Mouse (Mus musculus): ENCODE results near the gene Npas3.

DNA sequence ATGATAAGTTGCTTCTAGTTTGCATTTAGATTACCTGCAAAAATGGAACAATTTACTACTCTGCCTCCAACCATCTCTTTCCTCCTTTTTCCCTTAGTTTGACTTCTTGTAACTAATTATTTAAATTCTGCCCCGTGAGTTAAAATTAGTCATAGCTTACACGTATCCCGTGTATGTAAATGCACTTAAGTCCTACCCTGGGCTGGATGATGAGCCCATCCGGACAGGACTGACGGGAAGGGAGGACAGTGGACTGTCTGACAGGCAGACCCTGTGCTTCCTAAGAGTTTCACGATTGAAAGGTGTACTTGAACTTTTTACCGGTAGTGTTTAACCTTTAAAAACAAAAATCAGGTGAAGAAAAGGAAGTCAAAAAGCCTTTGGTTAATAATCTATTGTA, 103.4 kb downstream of the Npas3 start:
- TF ChIP-seq POLR2A (IDR thresholded peaks at IDR 0.05; ENCODE audit: insufficient read depth, low read depth, low read length) = no peak
- TF ChIP-seq CTCF (IDR thresholded peaks at IDR 0.05) = no peak

Data from heart, adult 2 months (tissue).